Mouse (Mus musculus): Measurements from ENCODE around the gene E030018B13Rik.

The E030018B13Rik gene

DNA sequence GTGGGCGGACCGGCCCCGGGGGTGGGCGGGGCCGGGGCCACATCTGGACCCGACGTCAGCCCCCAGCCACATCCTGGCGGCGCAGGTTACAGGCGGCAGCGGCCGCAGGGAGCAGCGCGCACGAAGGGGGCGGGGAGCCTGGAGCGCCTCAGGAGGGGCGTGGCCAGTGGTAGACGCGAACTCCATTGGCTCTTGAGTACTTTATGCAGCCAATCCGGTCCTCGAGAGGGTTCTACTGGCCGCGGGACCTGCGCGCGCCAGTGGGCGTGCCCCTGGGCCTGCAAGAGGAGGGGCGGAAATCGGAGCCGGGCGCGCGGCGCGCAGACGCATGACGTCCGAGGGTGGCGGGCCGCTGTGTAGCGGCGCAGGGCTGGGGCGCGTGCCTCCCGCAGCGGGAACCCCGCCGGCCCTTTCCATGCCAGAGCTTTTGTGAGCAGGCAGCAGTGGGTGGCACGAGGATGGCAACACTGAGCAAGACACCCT is 22.3 kb downstream of the E030018B13Rik start, which contains the start of gene Klf13:
TSS of gene Klf13 (minus strand) at position 2 of the 483 bp plus-strand sequence.
- DNase-seq: peak; percentile 98

DNA sequence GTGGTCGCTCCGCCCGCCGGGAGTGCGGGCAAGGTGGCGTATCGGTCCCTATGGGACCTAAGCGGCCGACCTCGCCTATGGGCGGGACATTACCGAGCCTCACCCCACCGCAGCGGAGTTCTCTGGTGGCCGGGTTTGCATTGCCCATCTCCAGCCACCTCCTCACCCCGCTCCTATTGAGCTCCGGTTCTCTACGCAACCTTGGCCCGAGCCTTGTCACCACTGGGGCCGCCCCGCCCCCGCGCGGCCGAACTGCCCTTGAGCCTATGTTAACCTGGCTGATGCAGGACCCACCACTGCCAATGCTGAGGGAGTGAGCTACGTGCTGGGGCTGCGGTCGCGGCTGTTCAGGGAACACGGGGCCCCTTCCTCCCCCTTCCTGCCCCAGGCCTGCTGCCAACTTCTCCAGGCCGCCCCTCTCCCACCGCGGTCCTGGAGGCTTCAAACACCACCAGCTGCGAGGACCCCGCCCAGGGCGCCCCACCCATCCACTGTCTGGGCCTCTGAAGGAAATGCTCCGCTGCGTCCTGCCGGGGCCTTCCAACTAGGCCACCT is 22.8 kb downstream of the E030018B13Rik start:
- DNase-seq: peak; percentile 90

DNA sequence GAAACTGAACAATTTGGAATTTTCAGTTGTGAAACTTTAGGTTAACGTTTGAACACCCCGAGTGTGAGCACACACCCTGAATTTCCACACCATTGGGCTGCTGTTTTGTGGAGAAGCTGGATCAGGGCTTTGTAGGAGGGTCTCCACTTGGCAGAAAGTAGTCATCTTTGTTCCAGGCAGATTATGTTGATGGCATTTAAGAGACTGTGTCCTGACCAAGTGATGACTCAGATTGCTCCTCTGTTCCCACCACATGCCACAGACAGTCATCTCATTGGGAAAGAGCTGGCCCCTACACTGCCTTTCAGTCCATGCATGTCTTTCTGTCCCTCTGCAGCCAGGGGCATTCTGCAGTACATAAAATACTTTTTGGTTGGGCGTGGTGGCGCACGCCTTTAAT is 23.7 kb downstream of the E030018B13Rik start:
- no peak for DNase-seq

DNA sequence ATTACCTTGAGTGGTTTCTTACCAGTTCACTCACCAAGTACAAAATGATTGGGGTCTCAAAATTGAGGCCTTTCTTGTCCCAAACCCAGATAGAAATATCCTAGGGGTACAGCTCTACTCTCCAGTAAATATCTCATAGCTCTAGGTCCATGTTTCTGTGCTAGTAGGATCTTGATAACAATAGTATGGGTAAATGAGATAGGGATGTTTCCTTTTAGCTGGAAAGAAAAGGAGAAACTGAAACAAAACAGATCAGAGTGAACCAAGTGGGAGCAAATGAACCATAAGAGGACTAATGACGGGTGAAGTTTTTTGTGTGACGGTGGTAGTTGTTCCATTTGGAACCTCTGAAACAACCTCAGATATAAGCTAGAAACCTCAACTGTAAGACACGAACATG is 24.4 kb downstream of the E030018B13Rik start:
- no peak for DNase-seq

DNA sequence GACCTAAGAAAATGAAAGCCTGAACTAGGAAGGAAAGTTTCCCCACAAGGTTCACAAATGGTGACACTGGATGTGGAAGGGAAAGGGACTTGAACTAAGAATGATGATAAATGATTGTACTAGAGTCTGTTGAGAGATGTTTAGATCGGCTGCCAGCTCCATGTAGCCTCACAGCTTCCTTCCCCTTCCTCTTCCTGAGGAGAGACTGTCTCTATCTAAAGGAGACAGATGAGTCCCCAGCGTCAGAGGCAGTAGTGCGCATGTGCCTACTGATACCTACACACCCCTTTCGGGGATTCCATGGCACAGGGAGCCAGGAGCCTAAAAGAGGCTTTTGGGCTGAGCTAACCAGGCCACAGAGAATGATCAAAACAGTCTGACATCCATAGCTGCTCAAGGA is 24.8 kb downstream of the E030018B13Rik start:
- peak; percentile 21 for DNase-seq

DNA sequence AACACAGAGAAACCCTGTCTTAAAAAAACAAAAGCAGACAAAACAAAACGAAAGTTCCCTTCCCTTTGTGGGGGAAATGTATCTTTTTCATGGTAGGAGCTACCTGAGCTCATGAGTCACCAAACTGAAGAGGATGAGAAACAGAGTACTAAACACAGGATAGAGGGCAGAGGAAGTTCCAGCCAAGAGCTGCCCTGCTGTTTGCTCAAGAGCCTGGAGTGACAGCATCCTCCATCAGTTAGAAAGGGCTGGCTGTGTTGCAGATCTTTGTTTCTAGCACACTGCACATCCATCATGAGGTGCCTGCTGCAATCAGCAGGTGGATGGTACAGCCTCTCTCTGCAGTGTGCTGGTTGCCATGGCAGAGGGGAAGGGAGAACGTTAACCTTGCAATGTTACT is 27.3 kb downstream of the E030018B13Rik start:
- DNase-seq: no peak

DNA sequence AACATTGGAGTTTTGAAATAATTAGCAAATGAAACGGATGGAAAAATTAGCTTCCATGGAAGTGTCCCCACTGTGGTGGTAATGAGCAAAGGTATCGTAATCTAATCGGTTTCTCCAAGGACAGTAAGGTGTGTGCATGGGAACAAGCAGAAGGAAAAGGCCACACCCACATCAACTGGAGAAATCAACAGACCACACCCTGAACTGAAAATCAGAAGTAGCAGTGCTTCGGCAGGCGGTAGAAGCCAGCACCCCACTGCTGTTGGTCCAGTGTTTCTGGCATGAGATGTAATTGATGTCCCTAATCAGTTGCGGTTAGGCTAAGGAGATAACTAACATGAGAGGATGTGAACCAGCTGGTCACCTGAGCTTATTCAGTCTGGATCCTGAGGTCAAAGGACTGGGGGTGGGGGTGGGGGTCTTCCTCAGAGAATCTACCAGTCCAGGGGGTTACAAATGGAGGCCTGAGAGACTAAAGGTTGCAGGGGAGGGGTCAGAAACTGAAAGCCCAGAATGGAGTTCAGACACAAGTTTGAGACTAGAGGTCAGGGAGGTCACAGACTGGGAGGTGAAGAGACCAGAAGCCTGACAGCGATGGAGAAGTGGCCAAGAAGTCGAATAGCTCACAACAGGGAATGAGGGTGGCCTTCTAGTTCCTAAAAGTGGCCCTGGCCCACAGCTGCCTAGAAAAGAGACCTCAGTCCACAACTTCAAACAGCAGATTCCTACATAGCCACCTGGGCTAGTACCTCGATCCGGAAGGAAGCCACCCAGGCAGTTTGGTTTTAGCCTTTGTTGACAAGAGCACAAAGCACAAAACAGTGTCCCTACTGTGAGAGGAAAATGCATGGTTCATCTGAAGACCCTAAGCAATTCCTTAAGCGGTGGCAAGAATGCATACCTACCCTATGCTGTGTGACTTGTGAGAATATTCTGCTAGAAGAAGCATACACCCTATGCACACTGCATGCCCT is 31.1 kb downstream of the E030018B13Rik start:
- no peak for DNase-seq

DNA sequence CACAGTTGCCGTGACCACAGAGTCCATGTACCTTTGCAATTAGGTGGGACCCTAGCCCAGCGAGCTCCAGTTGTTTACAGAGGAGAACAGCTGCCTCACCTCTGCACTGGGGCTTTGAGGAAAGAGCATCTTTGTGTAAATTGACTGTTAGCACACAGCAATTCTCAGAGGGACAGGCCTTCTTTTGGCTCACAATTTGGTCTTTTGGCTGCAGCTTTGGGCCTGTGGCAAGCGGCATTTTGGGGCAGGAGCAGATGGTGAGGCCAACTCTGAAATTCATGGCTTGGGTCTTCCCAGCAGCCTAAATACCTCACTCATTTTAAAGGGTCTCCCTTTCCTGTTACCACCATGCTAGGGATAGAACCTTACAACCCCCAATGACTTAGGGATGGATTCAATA is 32.5 kb downstream of the E030018B13Rik start:
- DNase-seq: no peak

DNA sequence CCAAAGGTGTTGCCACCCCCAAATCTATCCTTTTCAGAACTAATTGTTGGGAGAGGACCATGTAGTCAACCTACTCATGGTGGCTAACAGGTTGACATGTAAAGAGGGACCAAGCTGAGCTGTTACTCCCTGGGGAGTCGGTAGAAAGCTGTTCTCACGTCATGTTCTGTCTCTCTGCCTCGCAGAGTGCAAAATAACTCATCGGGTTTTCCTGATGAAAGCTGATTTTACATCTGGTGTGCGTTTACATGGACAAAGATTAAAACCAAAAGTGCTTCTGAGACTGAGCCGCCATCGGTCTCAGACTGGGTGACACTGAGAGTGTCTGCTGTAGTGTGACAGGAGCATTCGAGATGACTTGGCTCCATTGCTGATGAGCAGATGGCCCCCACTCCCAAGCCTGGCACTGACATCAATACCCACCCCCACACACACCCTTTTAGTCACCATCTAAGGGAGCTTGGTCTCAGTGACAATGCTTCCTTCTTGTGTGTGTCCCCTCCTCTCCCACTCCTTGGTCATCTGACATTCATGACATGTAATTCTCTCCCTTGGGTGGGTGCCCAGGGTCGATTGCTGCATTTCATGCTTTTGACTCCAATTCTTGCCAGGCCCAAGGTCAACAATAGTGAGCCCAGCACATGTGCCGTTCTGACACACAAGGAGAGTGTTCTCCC is 34.4 kb downstream of the E030018B13Rik start:
- peak; percentile 42 for DNase-seq

DNA sequence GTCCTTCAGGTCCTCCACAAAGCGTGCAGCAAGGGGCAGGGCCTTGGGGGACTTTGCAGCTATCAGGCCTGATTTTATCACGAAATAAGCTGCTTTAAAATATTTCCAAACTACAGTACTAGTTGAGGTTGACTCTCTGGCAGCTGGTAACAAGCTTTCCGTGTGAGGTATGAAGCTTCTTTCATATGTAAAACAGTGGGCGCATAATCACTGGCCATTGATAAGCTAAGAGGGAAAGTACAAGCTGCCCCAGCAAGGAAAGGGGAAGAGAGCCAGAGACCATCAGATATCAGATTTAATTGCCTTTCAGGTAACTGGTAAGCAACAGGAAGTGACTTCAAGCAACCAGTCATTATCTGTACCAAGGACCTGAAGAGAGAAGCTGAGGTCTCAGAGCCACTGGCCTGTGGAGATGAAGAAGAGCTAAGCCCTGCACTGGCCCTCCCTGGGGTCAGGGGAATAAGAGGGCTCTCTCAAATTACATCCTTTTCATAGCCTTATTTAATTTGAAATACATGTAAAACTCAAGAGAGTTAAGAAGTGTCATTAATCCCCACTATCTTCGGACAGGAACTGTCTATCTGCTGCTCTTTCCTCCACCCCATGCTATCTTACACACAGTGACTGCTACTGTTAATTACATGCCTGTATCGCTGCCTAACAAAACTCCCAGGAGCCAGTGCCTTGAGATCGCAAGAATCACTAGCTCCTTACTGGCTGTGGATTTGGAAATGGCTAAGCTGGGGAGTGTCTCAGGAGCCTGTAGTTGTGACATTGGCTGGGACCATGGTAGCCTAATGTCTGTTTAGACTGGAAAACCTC is 35.6 kb downstream of the E030018B13Rik start:
- no peak for DNase-seq

DNA sequence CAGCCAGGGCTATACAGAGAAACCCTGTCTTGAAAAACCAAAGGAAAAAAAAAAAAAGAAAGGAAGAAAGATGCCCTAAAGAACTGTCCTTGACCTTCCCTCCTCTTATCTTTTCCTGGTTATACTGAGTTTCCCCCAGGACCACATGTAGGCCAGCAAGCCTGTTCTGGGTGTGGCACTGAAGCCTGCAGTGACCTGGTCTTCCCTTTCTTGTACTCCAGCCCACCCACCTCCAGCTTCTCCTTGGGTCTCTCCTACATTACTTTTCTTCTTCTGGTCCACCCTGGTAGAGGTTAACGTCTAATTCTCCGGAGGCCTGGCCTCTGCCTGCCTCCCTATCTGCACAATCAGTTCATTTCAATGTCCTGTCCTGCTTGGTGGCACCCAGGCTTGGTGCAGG is 38.8 kb downstream of the E030018B13Rik start:
- no peak for DNase-seq

DNA sequence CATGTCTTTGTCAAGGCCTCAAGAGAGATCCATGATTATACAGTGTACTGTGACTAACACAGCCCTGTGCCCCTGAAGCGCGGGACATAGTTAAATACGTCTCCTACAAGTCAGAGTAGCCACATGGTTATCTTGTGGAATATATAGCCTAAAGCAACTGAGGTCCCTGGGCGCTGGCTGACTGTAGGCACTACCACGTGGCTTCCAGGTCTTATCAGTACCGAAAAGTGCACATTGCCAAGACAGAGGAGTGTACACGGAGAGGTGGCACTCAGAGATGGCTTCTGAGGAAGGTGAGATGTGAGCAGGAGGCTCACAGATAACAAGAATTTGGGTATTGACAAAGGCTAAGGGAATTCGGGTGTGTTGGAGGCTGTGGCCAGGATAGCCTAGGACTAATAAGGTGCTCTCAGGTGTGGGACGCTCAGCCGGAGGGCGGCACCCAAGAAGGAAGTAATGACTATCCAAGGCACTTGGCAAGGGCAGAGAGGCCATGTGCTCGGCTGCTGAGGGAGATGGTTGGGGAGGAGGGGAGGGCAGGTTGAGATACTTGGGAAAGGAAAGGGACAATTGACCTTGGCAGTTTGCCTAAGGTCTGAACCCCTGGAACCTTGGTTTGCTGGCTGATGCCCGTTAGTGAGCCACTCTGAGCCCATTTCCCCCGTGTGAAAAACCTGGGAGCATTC is 39.6 kb downstream of the E030018B13Rik start:
- no peak for DNase-seq

DNA sequence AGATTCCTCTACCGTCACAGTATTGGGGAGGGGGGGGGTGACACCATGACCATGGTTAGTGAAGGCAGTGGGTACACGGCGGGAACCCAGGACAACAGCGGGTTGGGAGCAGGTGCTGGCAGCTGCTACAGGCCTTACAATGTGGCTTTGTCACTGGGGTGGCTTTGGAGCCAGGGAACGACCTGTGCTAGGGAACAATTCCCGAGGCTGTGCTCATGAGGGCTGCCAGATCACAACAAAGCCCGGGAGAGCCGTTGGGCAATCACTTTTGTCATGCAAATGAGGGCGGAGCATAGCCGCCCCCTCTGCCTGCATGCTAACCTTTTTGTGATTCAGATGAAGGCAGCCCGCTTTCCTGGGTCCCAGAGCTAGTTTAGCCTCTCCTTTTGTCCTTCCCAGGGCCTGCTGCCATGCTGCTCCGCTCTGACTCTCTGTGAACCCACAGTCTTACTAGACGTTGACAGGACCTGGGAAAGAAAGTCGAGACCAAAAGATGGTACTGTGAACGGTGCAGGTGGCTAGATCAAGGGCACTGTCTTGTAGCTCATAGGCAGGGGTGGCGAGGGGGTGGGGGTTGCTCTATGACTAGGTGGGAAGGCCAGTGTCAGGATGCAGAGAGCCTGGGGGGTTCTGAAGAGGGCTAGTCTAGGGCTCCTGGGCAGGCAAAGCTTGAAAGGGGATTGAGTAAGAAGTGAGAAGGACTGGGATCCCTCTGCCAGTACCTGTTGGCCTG is 40.5 kb downstream of the E030018B13Rik start:
- no peak for DNase-seq

DNA sequence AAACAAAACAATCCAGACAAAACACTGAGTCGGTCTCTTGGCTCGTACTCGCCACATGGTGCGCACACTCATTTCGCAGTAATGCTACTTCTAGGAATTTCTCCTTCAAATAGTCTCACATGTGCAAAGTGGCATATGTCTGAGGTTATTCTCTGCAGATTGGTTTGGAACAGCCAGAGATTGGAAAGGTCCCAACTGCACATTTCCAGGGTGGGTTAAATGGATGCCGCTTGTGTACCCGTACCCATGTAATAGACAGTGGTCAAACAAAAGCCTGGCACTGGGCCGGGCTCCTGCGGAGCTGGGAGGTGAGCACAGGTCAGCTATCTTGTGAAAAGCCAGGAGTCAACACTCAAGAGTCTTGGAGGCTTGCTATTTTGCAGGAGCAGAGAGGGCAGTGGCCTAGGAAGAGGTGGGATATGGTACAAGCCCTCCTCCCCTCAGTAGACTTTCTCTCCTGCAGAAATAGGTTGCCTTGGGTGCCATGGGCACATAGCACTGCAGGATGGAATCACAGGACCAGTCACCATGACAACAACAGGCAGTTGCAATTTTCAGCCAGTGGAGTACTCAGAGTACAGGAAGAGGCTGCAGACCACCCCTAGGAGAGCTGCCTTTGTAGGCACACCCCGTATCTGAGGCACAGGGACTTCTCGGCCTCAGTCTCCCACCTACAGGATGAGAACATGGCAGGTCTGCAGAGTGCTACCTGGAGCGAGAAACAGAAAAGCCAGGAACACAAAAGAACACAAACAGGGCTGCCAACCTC is 41.4 kb downstream of the E030018B13Rik start:
- no peak for DNase-seq

DNA sequence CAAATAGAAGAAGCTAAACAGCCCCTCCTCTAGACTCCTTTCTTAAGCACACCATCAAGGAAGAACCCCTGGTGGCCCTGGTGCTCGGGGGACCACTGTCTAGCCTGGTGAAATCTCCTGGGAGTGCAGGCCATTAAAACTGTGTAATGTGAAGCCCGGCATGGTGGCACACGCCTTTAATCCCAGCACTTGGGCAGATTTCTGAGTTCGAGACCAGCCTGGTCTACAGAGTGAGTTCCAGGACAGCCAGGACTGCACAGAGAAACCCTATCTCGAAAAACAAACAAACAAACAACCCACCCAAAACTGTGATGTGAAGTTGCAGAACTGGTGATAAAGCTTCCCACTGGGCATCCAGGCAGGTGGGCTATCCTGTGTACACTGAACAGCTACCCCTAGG is 47.0 kb downstream of the E030018B13Rik start:
- DNase-seq: no peak

DNA sequence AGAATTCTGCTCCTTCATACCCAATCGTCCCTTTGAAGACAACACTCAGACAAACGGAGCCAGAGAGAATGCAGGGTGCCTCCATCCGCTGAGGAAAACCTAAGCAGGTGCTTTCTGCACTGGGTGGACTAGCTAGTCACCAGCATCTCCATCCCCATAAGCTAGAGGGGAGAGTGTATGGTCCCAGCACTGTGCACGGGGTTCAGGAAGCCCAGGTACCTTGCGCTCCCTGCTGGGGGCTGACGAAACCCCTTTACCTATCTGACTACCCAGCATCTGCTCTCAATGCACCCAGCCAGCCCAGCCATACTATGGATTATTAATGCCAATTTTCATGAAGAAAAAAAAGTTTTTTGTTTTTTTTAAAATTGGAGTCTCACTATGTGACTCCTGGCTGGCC is 47.5 kb downstream of the E030018B13Rik start:
- no peak for DNase-seq

DNA sequence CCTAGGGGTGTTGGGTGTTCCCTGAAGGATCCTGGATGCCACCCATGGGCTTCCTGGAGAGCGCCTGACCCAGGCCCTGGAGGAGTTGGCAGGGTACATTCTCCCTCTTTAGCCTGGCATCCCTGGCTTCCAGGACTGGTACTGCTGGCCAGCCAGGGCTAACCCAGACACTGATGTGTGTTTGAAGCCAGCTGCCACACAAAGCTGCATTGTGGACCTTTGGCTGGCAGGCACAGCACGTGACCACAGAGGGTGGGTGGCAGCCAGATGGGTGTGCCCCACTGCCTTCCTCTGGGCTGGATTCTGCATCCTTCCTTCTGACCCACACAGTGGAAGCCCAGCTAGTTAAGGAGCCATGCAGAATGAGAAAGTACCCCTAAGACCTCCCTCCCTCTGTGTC is 48.5 kb downstream of the E030018B13Rik start:
- DNase-seq: peak; percentile 73

DNA sequence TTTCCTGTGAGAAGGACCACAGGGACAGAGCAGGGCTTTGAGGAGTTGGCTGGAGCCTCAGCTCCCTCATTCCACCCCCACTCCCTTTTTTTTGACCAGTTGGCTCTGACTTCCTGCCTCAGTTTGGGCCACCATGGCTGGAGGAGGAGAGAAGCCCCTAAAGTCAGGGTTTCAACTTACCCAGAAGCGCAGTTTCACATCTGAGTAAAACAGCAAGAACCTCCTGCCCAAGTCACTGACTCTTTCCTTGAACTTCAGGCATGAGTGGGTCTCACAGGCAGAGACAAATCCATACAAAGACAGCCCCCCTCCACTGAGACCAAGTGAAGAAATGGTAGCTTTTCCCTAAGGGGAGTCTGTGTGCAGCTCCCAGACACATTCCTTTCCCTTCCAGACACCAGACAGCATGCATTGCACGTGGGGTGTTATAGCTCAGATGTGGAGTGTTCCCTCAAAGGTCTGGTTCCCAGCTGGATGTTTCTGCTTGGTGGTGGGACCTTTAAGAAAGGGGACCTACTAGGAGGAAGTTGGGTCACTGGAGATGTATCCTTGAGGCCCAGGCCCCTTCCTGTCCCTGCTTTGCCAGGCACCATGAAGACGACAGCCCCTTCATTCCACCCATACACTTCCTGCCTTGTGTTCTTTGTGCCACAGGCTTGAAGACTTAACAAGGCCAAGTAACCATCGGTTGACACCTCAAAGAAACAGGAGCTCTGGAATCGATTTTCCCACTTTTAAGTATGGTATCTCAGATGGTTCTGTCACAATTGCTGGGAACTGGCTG is 49.2 kb downstream of the E030018B13Rik start:
- no peak for DNase-seq

DNA sequence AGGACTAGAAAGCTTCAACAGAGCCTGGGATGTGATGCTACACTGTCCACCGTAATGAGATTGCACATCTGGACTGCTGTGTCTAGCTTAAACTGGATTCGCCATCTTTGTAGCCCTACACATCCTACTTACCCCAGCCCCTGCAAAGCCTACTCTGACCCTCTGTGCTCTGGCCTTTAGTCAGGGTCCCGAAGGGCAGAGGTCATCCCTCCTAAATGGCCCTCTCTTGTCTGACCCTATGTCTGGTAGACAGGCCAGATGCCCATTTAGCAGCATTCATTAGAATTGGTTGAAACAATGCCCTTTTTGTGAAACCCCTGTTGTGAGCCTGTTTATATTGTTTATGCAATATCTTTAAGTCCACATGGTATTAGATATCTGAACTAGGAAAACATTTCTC is 53.3 kb downstream of the E030018B13Rik start:
- no peak for DNase-seq
